Mouse (Mus musculus) WW6 (cell line): Measurements from ENCODE around the gene Anp32a.

ENCODE experiments used
- DNase-seq: peaks from one replicate; pipeline ENCODE4 v3.0.0-alpha.2; 2013; ENCODE audit warnings: low read depth, low spot score

Anp32a gene

GRCm38 (mm10) chr9:62346388-62346679 is 5.2 kb downstream of the Anp32a start:
- no peak for DNase-seq

- DNase-seq, result no peak
Measured at GRCm38 (mm10) chr9:62347201-62347600, 6.1 kb downstream of the Anp32a start.

- no peak for DNase-seq
Measured at GRCm38 (mm10) chr9:62348050-62348449, 7.0 kb downstream of the Anp32a start.

- DNase-seq, result no peak
Measured at GRCm38 (mm10) chr9:62348467-62348985, 7.4 kb downstream of the Anp32a start.

GRCm38 (mm10) chr9:62349250-62349649 is 8.2 kb downstream of the Anp32a start:
- DNase-seq, result no peak

GRCm38 (mm10) chr9:62350721-62351120 is 9.6 kb downstream of the Anp32a start:
- DNase-seq, result no peak

GRCm38 (mm10) chr9:62351200-62351599 is 10.1 kb downstream of the Anp32a start:
- DNase-seq, result no peak

- DNase-seq, result no peak
Measured at GRCm38 (mm10) chr9:62353784-62354183, 12.7 kb downstream of the Anp32a start.

GRCm38 (mm10) chr9:62354838-62355719 is 14.0 kb downstream of the Anp32a start:
- no peak for DNase-seq

GRCm38 (mm10) chr9:62355763-62356162 is 14.7 kb downstream of the Anp32a start:
- no peak for DNase-seq

- no peak for DNase-seq
Measured at GRCm38 (mm10) chr9:62357593-62357992, 16.5 kb downstream of the Anp32a start.

GRCm38 (mm10) chr9:62358851-62359250 is 17.8 kb downstream of the Anp32a start:
- DNase-seq, result no peak

GRCm38 (mm10) chr9:62360889-62361288 is 19.8 kb downstream of the Anp32a start:
- no peak for DNase-seq

GRCm38 (mm10) chr9:62362835-62363385 is 21.8 kb downstream of the Anp32a start:
- DNase-seq, result no peak

- no peak for DNase-seq
Measured at GRCm38 (mm10) chr9:62363619-62364018, 22.5 kb downstream of the Anp32a start.

- no peak for DNase-seq
Measured at GRCm38 (mm10) chr9:62364216-62364615, 23.1 kb downstream of the Anp32a start.

GRCm38 (mm10) chr9:62364831-62365230 is 23.7 kb downstream of the Anp32a start:
- DNase-seq, result no peak

- no peak for DNase-seq
Measured at GRCm38 (mm10) chr9:62365326-62366080, 24.4 kb downstream of the Anp32a start.

- no peak for DNase-seq
Measured at GRCm38 (mm10) chr9:62366478-62367458, 25.7 kb downstream of the Anp32a start.

- no peak for DNase-seq
Measured at GRCm38 (mm10) chr9:62367510-62368071, 26.5 kb downstream of the Anp32a start.
